Mouse (Mus musculus) left cerebral cortex, adult 2 months (tissue): ENCODE measurements around the gene Mapk14. TPM values are rescaled to one million over a fixed set of nuclear protein-coding genes. Genes with fewer than 3 reads are reported as not detected.
"Not testable (repeated sequence)": the region's sequence is repeated elsewhere in the genome, so short reads cannot be mapped to it uniquely, and the experiment has no call there.

Experiments used
- DNase-seq, 2 experiments: peaks; one replicate each; pipeline ENCODE4 v3.0.0; 2021 to 2022; ENCODE audit warnings: low spot score in 2 of 2, mixed read lengths in 1 of 2; ENCODE audit errors: extremely low spot score in 1 of 2
- H3K27ac ChIP-seq: fragments of 200-600 bp; 2 replicates; pipeline ENCODE4 v1.8.1; 2022
- H3K4me3 ChIP-seq: fragments of 200-600 bp; 2 replicates; pipeline ENCODE4 v1.8.1; 2022
- CTCF ChIP-seq: fragments of 200-600 bp; IDR thresholded peaks from 2 replicates; pipeline ENCODE4 v1.8.1; 2022; ENCODE audit warnings: antibody characterized with exemption, mild to moderate bottlenecking, moderate library complexity
- intact Hi-C: fragments of 180-260 bp; cut with DNase I; formaldehyde crosslinking; loops from one replicate; pipeline ENCODE4 v1.15.1; 2025
- total RNA-seq, 2 experiments: library from RNA; stranded (reverse); gene quantifications; 2 replicates each; pipeline ENCODE4 v1.2.3; 2021

Gene Mapk14
- total RNA-seq, 2 experiments from 2014 or later, result 86.2 to 88.2 TPM

DNA sequence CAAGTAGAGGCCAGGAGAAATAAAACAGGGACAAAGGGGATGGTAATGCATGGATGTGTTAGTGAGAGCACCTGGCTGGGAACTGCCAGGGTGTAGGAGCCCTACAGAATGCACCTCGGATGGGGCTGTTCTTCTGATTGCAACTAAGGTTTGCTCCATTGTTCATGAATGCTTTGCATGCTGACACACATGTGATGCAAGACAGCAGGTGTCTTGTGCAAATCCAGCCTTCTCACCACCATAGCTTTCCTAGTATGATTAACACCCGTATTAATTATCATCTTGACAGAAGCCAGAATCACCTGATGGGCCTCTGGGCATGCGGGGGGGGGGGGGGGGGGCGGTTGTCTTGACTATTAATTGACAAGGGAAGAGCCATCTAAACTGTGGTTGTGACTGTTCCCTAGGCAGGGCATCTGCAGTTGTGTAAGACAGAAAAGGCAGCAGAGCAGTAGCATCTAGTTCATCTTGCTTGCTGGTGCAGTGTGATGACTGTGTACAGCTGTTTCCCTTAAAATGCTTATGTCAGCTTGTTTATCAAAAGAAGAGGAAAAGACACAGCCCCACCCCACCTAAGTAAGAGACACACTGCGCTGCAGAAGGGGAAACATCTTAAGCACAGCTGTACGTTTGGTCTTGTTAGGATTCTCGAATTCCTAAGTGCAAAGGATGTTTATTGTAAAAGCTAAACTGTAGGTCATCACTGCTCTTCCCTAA is 24.9 kb downstream of the Mapk14 start:
- DNase-seq, result no peak
- Histone ChIP-seq H3K4me3 (no peak overlapping the region), H3K27ac (no peak overlapping the region)
- intact Hi-C loops, result no loop called here
- TF ChIP-seq CTCF, result no peak

DNA sequence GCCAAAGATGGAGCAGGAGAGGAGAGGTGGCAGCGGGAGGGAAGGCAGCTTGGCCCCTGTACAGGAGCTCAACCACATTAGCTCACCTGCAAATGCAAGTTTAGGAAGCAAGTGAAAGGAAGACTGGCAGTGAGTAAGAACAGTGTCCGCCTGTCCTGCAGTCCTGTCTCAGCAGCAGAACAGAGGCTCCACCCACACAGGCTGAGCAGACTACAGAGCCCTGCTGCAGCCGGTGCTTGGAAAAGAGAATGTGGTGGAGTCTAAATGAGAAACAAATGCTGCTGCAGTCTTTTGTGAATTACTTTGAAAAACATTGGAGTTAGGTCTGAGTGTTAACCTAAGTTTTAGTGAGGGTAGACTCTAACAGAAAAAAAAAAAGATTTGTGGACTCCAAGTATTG is 26.4 kb downstream of the Mapk14 start:
- Histone ChIP-seq H3K27ac (peak overlapping the region; percentile 24; the same call in 1 of the 2 replicates), H3K4me3 (no peak overlapping the region)
- no peak for DNase-seq
- no peak for TF ChIP-seq CTCF
- intact Hi-C loops, result no loop called here

DNA sequence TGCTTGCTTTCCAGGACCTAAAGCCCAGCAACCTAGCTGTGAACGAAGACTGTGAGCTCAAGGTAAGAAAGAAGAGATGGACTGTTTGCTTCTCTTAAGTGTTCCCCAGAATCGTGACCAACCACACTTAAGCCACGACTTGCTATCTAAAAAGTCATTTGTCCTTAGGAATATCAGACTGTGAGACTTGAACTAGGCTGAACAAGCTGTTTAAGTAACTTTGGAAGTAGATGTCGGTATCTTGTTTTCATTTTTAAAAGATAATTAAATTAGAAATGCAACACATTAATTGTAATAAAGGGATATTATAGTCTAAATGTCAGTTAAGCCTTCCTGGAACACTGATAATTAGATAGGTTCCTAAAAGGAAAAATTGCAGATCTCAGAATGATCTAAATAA is 34.7 kb downstream of the Mapk14 start, which contains the start of gene AC170998.1:
AC170998.1 (plus strand) TSS at position 301 of the 400 bp plus-strand sequence.
- intact Hi-C loops, result no loop called here

DNA sequence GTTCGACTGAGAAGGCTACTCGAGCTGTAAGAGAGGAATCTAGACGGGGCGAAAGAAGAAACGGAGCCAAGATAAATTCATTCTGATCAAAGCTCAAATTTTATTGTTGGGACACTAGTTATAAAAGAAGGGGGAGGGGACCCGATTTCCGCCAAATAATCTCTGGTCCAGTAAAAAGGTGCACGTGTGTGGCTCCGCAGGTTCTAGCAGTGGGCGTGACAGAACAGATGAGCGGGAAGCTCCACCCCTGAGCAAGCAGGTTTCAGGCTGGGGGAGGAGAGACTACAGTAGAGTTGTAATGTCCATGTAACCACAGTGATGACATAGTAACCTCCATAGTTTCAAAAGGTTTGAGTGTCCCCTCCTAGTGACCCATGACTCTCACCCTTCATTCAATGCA is 36.4 kb downstream of the Mapk14 start:
- intact Hi-C loops, H3K4me3 ChIP-seq, H3K27ac ChIP-seq, DNase-seq: not testable (repeated sequence)

More for the DNA sequence above, 34.7 kb downstream of the Mapk14 start, which contains the start of gene AC170998.1:
- no peak within 1 kb of the TSS for H3K4me3 ChIP-seq
- no peak for DNase-seq
- TF ChIP-seq CTCF, result no peak
- H3K27ac ChIP-seq, result no peak within 1 kb of the TSS

DNA sequence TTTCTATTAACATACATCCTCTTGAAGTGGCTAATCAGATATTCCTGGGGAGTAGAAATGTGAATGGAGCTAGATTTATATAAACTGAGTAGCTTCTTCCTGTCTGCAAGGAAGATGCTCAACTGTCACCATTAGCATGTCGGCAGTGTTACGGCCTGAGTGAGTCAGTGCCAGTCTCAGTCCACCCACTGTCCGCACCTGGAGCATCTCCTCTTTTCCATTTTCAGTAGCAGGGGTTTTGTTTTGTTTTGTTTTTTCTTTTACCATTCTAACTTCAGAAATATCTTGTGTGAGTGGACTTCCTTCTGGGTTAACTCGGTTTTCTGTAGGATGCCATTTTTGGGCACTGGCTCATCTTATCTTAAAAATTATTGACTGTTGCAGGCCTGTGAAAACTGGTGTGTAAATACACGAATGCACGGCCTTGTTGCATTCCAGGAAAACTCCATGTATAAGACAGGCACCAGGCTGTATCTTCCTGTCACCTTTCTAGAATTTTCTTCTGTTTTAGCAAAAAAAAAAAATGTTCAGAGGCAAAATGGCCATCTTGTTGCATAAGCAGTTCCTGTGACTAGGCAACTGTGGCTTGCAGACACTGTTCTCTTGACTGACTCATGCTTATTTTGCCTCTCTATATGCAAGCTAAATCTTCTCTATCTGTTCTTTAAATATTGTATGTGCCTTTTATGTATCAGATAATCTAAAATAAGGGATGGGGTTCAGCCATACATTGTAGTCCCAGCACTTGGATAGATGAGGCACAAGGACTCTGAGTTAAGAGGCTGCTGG is 44.4 kb downstream of the Mapk14 start:
- DNase-seq, result no peak
- TF ChIP-seq CTCF, result no peak
- Histone ChIP-seq H3K27ac (peak overlapping the region; percentile 83), H3K4me3 (no peak overlapping the region)
- intact Hi-C loops, result loop anchor here (5.0 kb wide), 1 partner anchor 43 kb away; the partner anchor contains the start of genes Mapk14 and Slc26a8

DNA sequence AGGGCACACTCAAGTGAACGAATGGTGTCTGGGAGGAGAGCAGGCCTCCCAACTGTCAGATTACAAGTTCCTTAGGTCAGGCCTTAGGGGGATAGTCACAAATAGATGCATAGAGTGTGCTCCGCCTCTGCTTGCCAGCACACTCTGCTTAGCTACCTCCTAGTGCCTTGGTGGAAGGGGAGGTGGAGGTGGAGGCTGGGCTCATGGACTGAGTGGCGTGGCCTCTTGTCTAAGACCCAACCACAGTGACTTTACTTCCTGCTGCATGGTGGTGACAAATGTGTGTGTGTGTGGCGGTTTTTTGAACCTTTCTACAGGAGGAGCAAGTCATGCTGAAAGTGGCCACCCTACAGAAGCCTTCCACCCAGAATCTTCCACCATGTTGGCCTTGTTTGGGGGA is 45.4 kb downstream of the Mapk14 start:
- TF ChIP-seq CTCF, result no peak
- no peak for DNase-seq
- H3K27ac ChIP-seq, result peak overlapping the region; percentile 83
- intact Hi-C loops, result loop anchor here (5.0 kb wide), 1 partner anchor 44 kb away; the partner anchor contains the start of genes Mapk14 and Slc26a8
- H3K4me3 ChIP-seq, result no peak overlapping the region

DNA sequence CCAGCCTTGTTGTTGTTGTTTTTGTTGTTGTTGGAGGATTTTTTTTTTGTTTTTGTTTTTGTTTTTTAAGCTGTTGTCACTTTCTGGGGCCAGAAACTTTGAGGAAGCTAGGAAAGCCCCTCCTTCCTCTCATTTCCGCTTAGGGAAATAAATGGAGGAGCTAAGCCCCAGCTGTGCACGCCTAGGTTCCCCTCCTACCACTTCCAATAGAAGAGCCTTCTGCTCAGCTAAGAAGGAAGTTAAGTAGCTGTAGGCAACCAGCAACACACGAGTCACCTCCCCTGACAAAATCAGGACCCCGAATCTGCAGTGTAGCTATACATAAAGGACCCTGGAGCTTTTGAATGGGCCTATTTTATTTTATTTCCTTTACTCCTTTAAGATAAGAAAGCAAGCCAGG is 46.8 kb downstream of the Mapk14 start:
- TF ChIP-seq CTCF, result no peak
- no peak overlapping the region for H3K27ac ChIP-seq
- DNase-seq, result no peak
- no peak overlapping the region for H3K4me3 ChIP-seq
- intact Hi-C loops, result loop anchor here (5.0 kb wide), 1 partner anchor 46 kb away; the partner anchor contains the start of genes Mapk14 and Slc26a8

DNA sequence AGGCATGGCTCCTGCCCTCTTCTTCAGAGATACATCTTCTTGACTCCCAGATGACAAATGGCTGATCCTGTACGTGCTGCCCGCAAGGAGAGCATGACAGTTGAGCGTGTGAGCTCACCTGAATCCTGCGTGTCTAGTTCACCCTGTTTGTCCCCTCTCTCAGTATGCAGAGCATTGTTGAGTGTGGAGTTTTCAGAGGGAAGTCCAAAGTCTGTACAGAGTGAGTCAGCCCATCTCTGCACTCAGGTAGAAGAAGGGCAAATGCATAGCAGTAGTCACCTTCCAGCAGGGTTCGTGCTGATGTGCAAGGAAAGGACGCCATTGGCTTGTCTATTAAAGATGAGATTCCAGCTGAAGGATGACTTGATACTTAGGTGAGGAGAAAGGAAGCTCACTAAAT is 48.1 kb downstream of the Mapk14 start:
- Histone ChIP-seq H3K27ac (no peak overlapping the region), H3K4me3 (no peak overlapping the region)
- no peak for DNase-seq
- intact Hi-C loops, result loop anchor here (5.0 kb wide), 1 partner anchor 47 kb away; the partner anchor contains the start of genes Mapk14 and Slc26a8
- TF ChIP-seq CTCF, result no peak

DNA sequence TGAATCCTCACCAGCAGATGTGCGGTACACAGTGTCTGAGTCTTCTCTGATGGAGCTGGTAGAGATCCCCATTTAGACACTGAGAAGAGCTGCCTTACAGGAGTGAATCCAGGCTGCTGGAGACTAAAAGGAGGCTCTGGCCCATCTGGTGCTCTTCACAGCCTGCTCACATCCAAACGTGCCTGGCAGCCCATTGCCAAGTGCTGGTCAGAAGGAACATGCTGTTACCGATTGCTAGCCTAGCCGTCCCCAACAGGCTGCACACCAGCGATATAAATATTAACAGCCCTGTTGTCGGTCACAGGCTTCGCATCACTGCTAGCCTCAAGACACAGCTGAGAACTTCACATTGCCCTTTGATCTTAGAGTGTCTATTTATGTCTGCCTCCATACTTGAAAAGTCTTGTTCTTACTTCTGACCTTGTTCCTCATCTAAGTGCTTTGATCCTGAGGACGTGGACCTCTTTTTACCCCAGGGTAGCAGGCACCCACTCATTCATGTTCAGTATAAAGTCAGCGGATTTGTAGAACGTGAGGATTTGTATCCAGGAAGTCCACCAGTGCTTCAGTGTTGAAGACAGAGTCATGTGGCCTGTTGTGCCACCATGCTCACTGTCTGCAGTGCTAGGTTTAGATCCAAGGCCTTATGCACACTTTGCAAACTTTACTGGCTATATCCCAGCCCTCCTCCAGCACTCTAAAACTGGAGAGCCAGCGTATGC is 52.2 kb downstream of the Mapk14 start:
- Histone ChIP-seq H3K4me3 (no peak overlapping the region), H3K27ac (peak overlapping the region; percentile 75)
- DNase-seq, result peak in 1 of 2 experiments; percentile 58
- TF ChIP-seq CTCF, result no peak
- intact Hi-C loops, result no loop called here

DNA sequence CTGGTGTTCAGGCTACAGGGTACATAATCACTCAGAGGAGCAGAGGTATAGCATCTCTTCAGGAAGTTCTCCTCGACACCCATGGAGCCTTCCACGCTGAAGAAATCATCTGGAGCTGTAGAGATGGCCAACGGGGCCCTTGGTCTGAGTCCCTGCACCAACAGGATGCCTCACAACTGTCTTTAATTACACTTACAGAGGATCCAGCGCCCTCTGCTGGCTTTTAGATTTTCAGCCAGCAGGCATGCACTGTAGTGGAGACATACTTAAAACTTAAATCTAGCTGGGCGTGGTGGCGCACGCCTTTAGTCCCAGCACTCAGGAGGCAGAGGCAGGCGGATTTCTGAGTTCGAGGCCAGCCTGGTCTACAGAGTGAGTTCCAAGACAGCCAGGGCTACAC is 52.8 kb downstream of the Mapk14 start:
- peak overlapping the region; percentile 42 for H3K27ac ChIP-seq
- H3K4me3 ChIP-seq, result no peak overlapping the region
- intact Hi-C loops, result no loop called here
- DNase-seq, result no peak
- peak; percentile 16; the same call in 1 of the 2 replicates for TF ChIP-seq CTCF

DNA sequence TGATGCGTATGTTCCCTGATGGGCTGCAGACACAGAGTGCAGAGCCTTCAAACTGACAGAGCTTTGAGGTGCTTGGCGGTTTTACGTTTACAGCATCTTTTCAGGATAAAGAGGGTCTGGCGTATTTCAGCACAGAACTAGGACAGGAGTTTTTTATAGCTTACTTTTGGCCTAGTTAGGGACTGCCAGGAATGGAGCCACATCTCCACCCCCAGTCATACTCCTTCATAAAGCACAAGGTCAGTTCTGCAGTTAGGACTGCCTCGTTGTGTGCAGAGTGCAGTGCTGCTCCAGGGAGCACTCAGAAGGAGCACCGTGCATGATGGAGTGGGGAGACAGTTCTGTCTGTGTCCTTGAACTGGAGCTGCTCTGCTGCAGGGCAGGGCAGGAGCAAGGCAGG is 54.6 kb downstream of the Mapk14 start:
- DNase-seq, result no peak
- TF ChIP-seq CTCF, result no peak
- peak overlapping the region; percentile 69 for H3K27ac ChIP-seq
- no peak overlapping the region for H3K4me3 ChIP-seq
- intact Hi-C loops, result loop anchor here (2.0 kb wide), 1 partner anchor 55 kb away; the partner anchor contains the start of genes Mapk14 and Slc26a8
